ENCODE assay signal across 8 mouse cellular contexts in the genomic region with DNA sequence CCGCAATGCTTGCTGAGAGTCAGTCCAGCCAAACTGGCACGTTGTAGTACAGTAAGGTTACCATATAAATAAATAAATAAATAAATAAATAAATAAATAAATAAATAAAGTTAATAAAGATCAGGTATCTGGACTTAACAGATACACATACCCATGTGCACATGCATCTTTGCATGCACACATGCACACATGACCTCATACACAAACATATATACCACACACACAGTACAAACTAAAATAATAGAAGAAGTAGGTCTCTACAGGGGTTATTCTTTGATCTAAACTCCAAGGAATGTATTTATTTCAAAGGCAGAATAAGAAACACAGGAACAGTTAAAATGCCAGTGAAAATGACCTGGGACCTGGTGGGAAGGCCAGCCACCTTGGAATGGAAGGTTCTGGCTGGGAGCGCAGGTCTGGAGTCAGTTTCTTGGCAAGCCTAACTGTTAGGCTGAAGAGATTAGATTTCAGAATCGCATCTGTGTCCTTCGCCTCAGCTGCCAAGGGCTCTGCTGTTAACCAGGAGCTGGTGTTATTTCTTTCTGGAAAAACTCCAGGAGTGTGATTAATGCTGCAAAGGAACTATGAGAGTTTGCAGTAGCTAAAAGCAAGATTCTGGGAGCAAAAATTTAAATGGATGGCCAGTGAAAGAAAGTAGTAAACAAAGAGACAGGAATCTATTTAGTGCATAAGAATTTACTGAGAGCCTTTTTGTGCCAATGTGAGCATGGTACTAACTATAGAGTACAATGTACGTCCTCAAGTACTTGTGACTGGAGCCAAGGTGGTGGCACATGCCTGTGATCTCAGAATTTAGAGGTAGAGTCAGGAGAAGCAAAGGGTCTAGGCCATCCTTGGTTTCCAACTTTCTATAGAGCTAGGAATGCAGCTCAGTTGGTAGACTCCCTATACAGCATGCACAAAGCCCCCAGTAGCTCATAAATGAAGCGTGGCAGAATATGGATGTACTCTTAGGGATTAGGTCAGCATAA. TPM values are rescaled to one million over a fixed set of nuclear protein-coding genes. Genes with fewer than 3 reads are reported as not detected.
DNase-seq lines count a peak whose midpoint lies in the region; ATAC-seq and TF ChIP-seq lines count a peak whose summit lies in the region.

No protein-coding gene starts in this region.

- H3K9ac ChIP-seq in lung, embryonic 15.5 days = no peak overlapping the region
- no peak overlapping the region for H3K9ac ChIP-seq in heart, embryonic 11.5 days (ENCODE audit: low read depth, low read length)
- H3K9ac ChIP-seq in liver, postnatal 0 days (replicated peaks) = no peak overlapping the region

- no peak overlapping the region for H3K4me2 ChIP-seq in lung, embryonic 15.5 days
- no peak overlapping the region for H3K4me2 ChIP-seq in heart, embryonic 11.5 days
- H3K4me2 ChIP-seq in liver, postnatal 0 days (ENCODE audit: low read depth, low read length) = no peak overlapping the region

- no peak for TF ChIP-seq CTCF in liver, postnatal 0 days (IDR thresholded peaks at IDR 0.05; ENCODE audit: low read depth)

- H3K36me3 ChIP-seq in lung, embryonic 15.5 days = no peaks in the 10 kb centered on the region
- no peaks in the 10 kb centered on the region for H3K36me3 ChIP-seq in heart, embryonic 11.5 days (ENCODE audit: control insufficient read depth, insufficient read depth, low read length)
- H3K36me3 ChIP-seq in liver, postnatal 0 days (replicated peaks; ENCODE audit: insufficient read depth, low read length) = no peaks in the 10 kb centered on the region

- 64% methylated on average over 7 of the region's 7 CpGs for WGBS in lung, embryonic 15.5 days
- 55% methylated on average over 7 of the region's 7 CpGs for WGBS in heart, embryonic 11.5 days (ENCODE audit: insufficient replicate concordance)
- 76% methylated on average over 7 of the region's 7 CpGs for WGBS in liver, postnatal 0 days (ENCODE audit: insufficient replicate concordance)

- TF ChIP-seq EP300 in liver, postnatal 0 days (IDR thresholded peaks at IDR 0.05; ENCODE audit: low read depth) = no peak

- H3K4me1 ChIP-seq in lung, embryonic 15.5 days = peaks cover 8% of the 10 kb centered on the region
- no peaks in the 10 kb centered on the region for H3K4me1 ChIP-seq in heart, embryonic 11.5 days (ENCODE audit: control insufficient read depth, insufficient read depth, low read length)
- no peaks in the 10 kb centered on the region for H3K4me1 ChIP-seq in liver, postnatal 0 days (ENCODE audit: insufficient read depth)

- H3K9me3 ChIP-seq in lung, embryonic 15.5 days = no peaks in the 10 kb centered on the region
- H3K9me3 ChIP-seq in heart, embryonic 11.5 days (replicated peaks; ENCODE audit: control insufficient read depth, low read length) = no peaks in the 10 kb centered on the region
- no peaks in the 10 kb centered on the region for H3K9me3 ChIP-seq in liver, postnatal 0 days (ENCODE audit: low read length)

- H3K27me3 ChIP-seq in lung, embryonic 15.5 days = no peaks in the 10 kb centered on the region
- H3K27me3 ChIP-seq in heart, embryonic 11.5 days (ENCODE audit: control insufficient read depth, insufficient read depth, low read length) = no peaks in the 10 kb centered on the region
- no peaks in the 10 kb centered on the region for H3K27me3 ChIP-seq in liver, postnatal 0 days (ENCODE audit: insufficient read depth, low read length)

- peak; percentile 36; the same call in 1 of the 2 replicates for ATAC-seq in cerebellum, adult (ENCODE audit: insufficient number of reproducible peaks, low FRiP score, low TSS enrichment)
- ATAC-seq in lung, embryonic 15.5 days (ENCODE audit: borderline replicate concordance, extremely low read depth, low FRiP score, low TSS enrichment) = 0 out of 2 replicates have a peak, but pooled peaks have one; percentile 42
- no peak for ATAC-seq in heart, embryonic 11.5 days (replicated peaks; ENCODE audit: insufficient number of reproducible peaks, low FRiP score, low TSS enrichment)
- no peak for ATAC-seq in liver, postnatal 0 days

- H3K4me3 ChIP-seq in lung, embryonic 15.5 days = no peak overlapping the region
- H3K4me3 ChIP-seq in heart, embryonic 11.5 days (ENCODE audit: low read depth, low read length) = no peak overlapping the region
- no peak overlapping the region for H3K4me3 ChIP-seq in liver, postnatal 0 days (ENCODE audit: low read depth, low read length)

- no peak overlapping the region for H3K27ac ChIP-seq in lung, embryonic 15.5 days
- H3K27ac ChIP-seq in heart, embryonic 11.5 days (ENCODE audit: low read depth, low read length) = 0 out of 2 replicates have a peak overlapping the region, but pooled peaks have one; percentile 25
- H3K27ac ChIP-seq in liver, postnatal 0 days (ENCODE audit: low read depth) = no peak overlapping the region

- DNase-seq in cerebellum, adult 11 months = no peak
- no peak for DNase-seq in lung, postnatal 10 days
- DNase-seq in ovary, postnatal 36 days (ENCODE audit: low spot score) = peak; percentile 49
- DNase-seq in layer of hippocampus, postnatal 10 days (ENCODE audit: low spot score in 2 of 2) = no peak
- no peak for DNase-seq in liver, postnatal 0 days

RNA-seq across cellular contexts. Expression of a gene that starts 18.1 kb away (rescaled TPM):
- polyA plus RNA-seq in lung, embryonic 15.5 days (2015; fragmentation: Nextera tagmentation; extraction: Ambion mirVana) = 49.1 and 53.0 TPM in 2 replicates
- polyA plus RNA-seq in heart, embryonic 11.5 days (2014; fragmentation: Nextera tagmentation; extraction: Ambion mirVana) = 40.7 and 49.3 TPM in 2 replicates
- 10 to 100 TPM; 32.3 to 36.5 TPM for total RNA-seq in layer of hippocampus, postnatal 10 days (2021)
- polyA plus RNA-seq in liver, postnatal 0 days (2015; fragmentation: Nextera tagmentation; extraction: Ambion mirVana) = 25.4 and 26.6 TPM in 2 replicates

Comparison
In these comparisons a context has a peak if more than half of its experiments do, and no peak if none do; other contexts are left out.
1. ATAC-seq: peak in cerebellum, adult (single experiment) and lung, embryonic 15.5 days (single experiment); none in heart, embryonic 11.5 days (single experiment) and liver, postnatal 0 days (single experiment).